Mouse (Mus musculus) right cerebral cortex, postnatal 10 days (tissue): ENCODE measurements around the gene Gm36028.

Experiments used
- DNase-seq, 2 experiments: peaks; one replicate each; pipeline ENCODE4 v3.0.0; 2021; ENCODE audit warnings: low spot score in 2 of 2

Gm36028 gene

DNA sequence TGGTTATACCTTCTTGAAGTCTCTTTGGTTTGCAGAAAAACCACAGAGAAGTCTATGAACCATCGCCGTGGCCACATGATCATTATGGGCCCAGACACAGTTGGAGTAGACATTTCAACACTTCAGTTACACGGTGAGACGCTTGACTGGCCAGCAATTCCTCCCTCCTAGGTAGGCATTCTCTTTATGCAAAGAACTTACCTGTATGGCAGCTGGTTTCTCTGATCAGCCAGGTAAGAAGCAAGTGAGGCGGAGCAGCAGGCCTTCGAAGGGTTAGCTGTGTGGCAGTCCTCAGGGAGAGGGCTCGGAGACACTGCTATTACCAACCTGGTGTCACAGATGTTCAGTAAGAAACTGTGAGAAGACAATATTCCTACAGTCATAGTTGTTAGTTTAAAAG, 733 bp downstream of the Gm36028 start:
- DNase-seq, result no peak

DNA sequence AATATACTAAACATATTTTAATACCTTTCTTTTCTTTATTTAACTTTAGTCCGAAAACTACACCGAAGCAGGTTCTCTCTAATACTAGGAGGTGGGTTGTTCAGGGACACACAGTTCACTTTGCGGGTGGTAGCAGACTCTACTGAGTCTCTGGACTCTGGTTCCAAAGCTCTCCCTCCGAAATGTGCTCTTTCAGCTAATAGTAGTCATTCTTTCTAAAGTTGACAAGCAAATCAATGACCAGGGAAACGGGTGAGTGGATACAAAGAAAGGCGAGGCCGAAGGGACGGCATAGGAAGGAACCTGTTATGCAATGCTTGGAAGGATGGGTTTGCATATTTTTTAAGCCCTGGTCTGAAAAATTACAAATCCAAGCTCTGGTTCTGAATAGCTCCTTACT, 3.5 kb downstream of the Gm36028 start:
- no peak for DNase-seq

DNA sequence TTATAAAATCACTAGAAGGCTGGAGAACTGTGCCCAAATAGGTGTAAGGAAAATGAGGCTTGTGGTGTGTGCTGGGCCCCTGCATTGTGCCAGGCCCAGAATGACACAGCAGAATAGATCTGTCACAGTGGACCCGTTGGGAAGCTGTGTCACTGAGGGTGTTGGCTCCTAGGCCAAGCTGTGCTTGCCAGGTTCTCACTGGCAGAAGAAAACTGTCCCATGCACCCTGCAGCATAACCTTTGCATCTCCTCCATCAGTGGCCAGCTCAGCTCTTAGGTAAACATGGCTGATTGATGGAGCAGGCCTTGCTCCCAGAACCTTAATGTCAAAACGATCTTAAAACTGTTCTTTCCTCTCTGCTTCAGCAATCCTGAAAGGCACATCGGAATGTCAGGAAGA, 4.6 kb downstream of the Gm36028 start:
- no peak for DNase-seq

GRCm38 (mm10) chr16:37855583-37855982, 5.4 kb downstream of the Gm36028 start:
- no peak for DNase-seq

DNA sequence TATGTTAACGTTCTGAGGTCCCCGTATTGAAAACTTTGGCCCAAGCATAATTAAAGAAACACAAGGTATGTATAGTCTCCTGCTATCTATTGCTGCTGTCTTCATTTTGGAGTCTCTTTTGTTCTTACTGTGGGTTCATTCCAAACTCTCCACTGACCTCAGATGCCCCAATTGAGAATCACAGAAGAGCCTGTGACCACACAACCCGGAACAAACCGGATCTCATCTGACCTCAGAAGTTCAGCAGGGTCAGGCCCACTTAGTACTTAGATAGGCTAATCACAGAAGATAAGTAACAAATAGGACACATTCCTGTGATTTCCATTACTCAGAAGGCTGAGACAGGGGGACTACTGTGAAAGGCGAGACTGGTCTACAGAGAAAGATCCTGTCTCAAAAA, 6.4 kb downstream of the Gm36028 start:
- no peak for DNase-seq

GRCm38 (mm10) chr16:37854054-37854453, 6.9 kb downstream of the Gm36028 start:
- no peak for DNase-seq

GRCm38 (mm10) chr16:37853279-37853678, 7.7 kb downstream of the Gm36028 start:
- DNase-seq, result peak in 1 of 2 experiments; percentile 33

- DNase-seq, result no peak
These were observed 9.6 kb downstream of the Gm36028 start for GRCm38 (mm10) chr16:37851366-37851765.

DNA sequence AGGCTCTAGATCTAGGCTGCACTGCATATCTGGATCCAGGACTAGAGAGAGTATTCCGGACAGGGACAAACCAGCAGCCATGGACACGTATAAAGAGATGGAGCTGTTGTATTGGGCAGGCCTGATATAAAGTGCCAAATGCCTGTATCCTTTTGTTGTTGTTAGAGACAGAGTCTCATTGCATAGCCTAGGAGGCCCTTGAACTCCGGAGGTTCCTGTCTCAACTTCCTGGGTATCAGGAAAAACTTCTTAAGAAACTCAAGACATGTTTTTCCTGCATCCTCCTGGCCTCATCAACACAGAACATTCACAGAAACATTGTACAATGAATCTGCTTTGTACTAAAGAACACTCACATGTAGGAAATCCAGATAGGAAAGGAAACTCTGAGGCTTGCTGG, 13.9 kb downstream of the Gm36028 start:
- DNase-seq, result no peak

GRCm38 (mm10) chr16:37845202-37845925, 15.6 kb downstream of the Gm36028 start:
- no peak for DNase-seq

- no peak for DNase-seq
These were observed 17.2 kb downstream of the Gm36028 start for GRCm38 (mm10) chr16:37843740-37844139.

DNA sequence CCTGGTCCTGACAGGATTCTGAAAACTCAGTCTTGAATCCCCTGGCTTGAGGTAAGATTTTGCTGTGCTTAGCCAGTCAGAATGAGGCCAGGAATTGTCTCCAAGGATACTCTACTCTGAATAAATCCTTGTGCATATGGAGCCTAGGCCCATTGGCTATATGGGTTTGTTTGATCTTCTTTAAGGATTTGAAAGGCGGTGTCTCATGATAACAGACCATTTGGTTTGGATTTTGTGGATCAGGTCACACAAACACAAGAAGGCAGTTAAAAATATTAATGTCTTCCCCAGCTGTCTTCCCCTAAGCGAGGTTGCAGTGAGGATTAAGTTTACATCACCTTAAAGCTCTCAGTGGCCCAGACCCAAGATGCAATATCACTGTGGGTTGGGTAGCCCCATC, 18.5 kb downstream of the Gm36028 start:
- no peak for DNase-seq

GRCm38 (mm10) chr16:37837571-37837970, 23.4 kb downstream of the Gm36028 start:
- no peak for DNase-seq

DNA sequence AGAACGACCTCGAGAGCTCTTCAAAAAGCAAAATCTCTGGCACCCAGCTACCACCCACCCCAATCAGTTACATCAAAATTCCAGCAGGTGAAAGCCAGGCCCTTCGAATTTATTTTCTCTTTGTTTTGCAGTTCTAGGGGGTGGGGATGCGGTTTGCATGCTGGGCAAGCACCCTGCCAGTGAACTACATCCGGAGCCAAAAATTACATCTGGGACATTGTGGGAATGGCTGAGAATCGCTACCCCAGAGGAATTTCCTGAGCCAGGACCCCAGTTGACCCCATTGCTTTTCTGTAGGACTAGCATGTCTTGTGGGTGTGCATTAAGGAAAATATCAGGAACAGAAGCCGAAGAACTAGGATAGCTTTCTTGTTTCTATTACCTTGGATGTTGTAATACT, 29.9 kb downstream of the Gm36028 start:
- DNase-seq, result no peak

DNA sequence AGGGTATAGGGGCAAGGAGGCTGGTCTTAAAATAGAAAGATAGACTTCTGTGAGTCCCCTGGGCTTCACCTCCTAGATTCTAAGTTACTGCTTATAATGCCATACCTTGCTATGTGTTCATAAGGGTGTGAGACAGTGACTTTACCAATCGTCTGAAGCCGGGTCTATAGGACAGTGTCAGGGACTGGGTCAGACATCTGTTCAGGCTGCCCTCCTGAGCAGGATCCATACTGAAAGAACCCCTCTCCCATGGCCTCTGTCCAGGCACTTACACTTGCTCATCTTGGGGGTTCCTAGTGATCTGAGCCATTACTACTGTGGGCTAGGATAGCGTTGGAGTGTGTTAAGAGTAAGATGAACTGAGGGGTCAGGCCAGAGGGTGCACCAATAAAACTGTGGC, 34.7 kb downstream of the Gm36028 start:
- no peak for DNase-seq

- DNase-seq, result peak; percentile 76 to 88
These were observed 36.0 kb downstream of the Gm36028 start for GRCm38 (mm10) chr16:37824778-37825505.

DNA sequence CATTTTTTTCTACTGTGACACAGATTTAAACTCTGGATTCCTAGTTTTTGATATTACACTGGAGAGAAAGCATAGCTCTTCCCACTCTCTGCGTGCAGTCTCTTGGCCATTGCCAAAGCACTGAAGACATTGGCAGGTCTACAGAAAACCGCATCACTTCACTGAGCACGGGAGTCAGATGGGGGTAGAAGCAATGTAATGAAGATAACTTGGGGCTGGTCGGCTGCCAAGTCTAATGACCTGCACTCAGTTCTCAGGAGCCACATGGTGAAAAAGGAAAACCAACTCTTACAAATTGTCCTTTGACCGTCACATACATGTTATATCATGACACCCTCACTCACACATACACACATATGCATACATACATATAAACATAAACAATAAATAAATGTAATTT, 37.0 kb downstream of the Gm36028 start:
- peak in 1 of 2 experiments; percentile 46 for DNase-seq

DNA sequence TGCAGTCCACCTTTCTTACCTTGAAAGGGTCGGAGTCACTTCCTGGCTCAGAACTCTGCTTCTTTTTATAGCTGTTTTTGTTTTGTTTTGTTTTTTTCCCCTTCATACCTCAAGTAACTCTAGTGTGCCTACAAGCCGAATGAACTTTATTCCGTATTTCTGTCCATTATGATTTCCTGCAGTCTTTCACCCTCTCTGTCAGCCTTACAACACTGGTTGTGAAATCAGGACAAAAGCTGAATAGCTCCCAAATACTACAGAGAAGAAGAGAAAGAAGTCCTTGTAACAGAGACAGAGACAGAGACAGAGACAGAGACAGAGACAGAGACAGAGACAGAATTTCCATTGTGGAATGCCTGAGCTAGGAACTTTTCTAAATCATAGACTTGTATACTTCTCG, 43.0 kb downstream of the Gm36028 start:
- DNase-seq, result no peak

GRCm38 (mm10) chr16:37814383-37814971, 46.5 kb downstream of the Gm36028 start:
- peak; percentile 88 to 95 for DNase-seq

DNA sequence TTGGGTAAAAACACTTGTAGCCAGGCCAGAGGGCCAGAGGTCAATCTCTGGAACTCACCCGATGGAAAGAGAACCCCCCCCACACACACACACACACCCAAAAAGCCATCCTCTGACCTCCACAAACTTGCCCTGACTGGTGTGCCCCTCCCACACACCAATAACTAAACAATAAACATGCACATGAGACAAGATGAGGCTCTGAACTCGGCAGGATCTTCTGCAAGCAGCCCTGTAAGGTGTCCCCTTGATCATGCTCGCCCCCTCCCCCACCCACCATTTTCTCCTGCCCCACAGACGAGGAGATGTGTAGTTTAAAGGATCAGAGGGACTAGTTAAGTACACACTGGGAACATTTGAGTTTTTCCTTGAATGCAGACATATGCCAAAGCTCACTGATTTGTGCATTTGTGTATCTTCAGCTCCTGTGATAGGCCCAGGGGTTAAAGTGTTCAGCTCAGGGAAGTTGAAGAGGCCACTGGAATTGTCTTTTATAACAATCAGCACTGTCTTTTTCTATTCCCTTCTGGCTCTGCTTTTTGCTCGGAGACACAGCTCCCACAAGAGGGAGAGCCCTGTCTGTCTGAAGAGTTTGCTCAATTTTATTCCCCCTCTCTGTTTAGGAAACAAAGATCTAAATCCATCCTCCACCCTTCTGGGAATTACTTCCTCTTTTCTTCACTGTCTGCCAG, 47.1 kb downstream of the Gm36028 start:
- DNase-seq, result no peak

GRCm38 (mm10) chr16:37812474-37812886, 48.5 kb downstream of the Gm36028 start:
- DNase-seq, result peak; percentile 73 to 80

GRCm38 (mm10) chr16:37811874-37812273, 49.1 kb downstream of the Gm36028 start:
- DNase-seq, result no peak
